Mouse (Mus musculus) limb, embryonic 15.5 days (tissue): ENCODE measurements around the gene Zdhhc1. TPM values are rescaled to one million over a fixed set of nuclear protein-coding genes. Genes with fewer than 3 reads are reported as not detected.

Experiments
- ATAC-seq: fragments of 200-750 bp; cut with Nextera tagmentation; 2 replicates; pipeline ENCODE4 v1.8.0; 2017; ENCODE audit warnings: low read depth, moderate TSS enrichment; ENCODE audit not compliant: insufficient number of reproducible peaks, low FRiP score, low TSS enrichment
- H3K27ac ChIP-seq: fragments of 300-500 bp; sonication (generic); 2 replicates; pipeline ENCODE4 v1.5.1; 2015; ENCODE audit warnings: moderate library complexity, mild to moderate bottlenecking, inconsistent platforms
- H3K27me3 ChIP-seq: fragments of 300-500 bp; sonication (generic); 2 replicates; pipeline ENCODE4 v1.6.1; 2015; ENCODE audit warnings: inconsistent platforms
- H3K36me3 ChIP-seq: fragments of 300-500 bp; sonication (generic); 2 replicates; pipeline ENCODE4 v1.6.1; 2015; ENCODE audit warnings: inconsistent platforms
- H3K4me1 ChIP-seq: fragments of 300-500 bp; sonication (generic); 2 replicates; pipeline ENCODE4 v1.6.1; 2015; ENCODE audit warnings: inconsistent platforms
- H3K4me2 ChIP-seq: fragments of 300-500 bp; sonication (generic); 2 replicates; pipeline ENCODE4 v1.6.1; 2015; ENCODE audit warnings: mild to moderate bottlenecking, inconsistent platforms
- H3K4me3 ChIP-seq: fragments of 300-500 bp; sonication (generic); 2 replicates; pipeline ENCODE4 v1.5.1; 2015; ENCODE audit warnings: mild to moderate bottlenecking, inconsistent platforms
- H3K9ac ChIP-seq: fragments of 300-500 bp; sonication (generic); 2 replicates; pipeline ENCODE4 v1.6.1; 2015; ENCODE audit warnings: inconsistent platforms
- H3K9me3 ChIP-seq: fragments of 300-500 bp; sonication (generic); 2 replicates; pipeline ENCODE4 v1.6.1; 2016; ENCODE audit warnings: inconsistent platforms
- WGBS: fragments of 180-500 bp; shearing (Covaris S2); methylation state at CpG from one replicate; pipeline ENCODE4 v1.1.7; 2015; 5-methylcytosine and 5-hydroxymethylcytosine counted together
- polyA plus RNA-seq: library from polyadenylated mRNA; unstranded; fragments of >200 nt; fragmentation: Nextera tagmentation; extraction: Ambion mirVana; gene quantifications from 2 replicates; pipeline ENCODE4 v1.2.1, GENCODE M21; 2015

The Zdhhc1 gene
- polyA plus RNA-seq, 1 experiment from 2014 or later: 42.2 TPM

DNA sequence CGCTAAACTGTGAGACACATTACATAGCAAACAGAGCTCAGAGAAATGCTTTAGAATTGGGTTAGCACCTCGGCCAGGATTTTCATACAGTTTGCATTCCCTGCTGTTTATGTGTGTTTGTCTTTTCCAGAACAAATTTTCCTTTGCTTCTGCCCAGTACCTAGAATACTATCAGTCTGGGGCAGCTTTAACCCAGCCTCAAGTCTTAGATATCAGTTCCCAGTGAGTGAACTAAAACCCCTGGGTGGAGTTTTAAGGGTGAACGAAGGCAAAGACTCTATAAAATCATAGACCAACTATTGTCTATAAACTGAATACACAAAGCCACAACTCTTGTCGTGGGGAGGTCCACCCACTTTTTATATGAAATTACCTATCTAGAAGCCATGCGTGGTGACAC is 48.1 kb downstream of the Zdhhc1 start:
- Histone ChIP-seq H3K36me3 (no peaks in the 10 kb centered on the region), H3K27ac (no peak overlapping the region), H3K4me3 (no peak overlapping the region), H3K4me1 (no peaks in the 10 kb centered on the region), H3K9me3 (no peaks in the 10 kb centered on the region), H3K27me3 (no peaks in the 10 kb centered on the region), H3K4me2 (no peak overlapping the region), H3K9ac (no peak overlapping the region)
- no peak for ATAC-seq
- WGBS: 81% methylated on average over 5 of the region's 5 CpGs

DNA sequence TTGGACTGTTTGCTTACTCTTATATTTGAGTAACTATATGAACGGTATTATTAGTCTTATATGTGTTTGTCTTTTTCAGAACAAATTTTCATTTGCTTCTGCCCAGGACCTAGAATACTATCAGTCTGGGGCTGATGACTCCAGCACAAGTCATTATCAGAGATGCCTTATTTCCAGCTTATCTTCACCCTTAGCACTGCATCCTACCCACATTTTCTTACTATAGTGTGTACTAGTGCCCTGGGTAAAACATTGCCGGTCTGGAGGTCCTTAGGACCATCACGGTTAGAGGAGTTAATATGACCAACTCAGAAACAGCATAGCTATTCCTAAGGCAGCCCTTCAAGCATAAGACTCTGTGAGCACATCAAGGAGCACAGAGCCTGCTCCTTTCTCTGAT is 48.5 kb downstream of the Zdhhc1 start:
- no peaks in the 10 kb centered on the region for H3K36me3 ChIP-seq
- WGBS: 90% methylated on average over 3 of the region's 3 CpGs
- ATAC-seq: no peak
- no peak overlapping the region for H3K9ac ChIP-seq
- no peak overlapping the region for H3K27ac ChIP-seq
- no peaks in the 10 kb centered on the region for H3K4me1 ChIP-seq
- H3K27me3 ChIP-seq: no peaks in the 10 kb centered on the region
- H3K4me3 ChIP-seq: no peak overlapping the region
- H3K9me3 ChIP-seq: no peaks in the 10 kb centered on the region
- H3K4me2 ChIP-seq: no peak overlapping the region

DNA sequence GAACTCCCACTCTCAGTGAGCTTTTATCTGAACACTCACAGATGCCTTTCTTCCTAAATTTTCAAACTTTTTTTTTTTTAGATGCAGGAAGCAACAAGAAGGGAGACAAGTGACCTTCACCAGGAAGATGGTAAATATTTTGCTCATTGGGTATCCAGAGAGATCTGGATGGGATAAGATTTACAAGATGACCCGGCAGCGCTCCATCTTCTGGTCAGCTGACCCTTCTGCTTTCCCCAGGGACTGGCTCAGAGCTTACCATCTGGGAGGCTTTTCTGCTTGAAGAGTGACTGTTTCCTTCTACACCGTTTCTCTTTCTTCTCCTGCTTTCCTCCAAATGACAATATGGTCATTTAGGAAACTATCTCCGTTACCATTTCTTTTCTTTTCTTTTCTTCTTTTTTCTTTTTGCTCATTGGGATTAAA is 50.6 kb downstream of the Zdhhc1 start:
- Histone ChIP-seq H3K4me2 (no peak overlapping the region), H3K36me3 (no peaks in the 10 kb centered on the region), H3K4me1 (no peaks in the 10 kb centered on the region), H3K4me3 (no peak overlapping the region), H3K9ac (no peak overlapping the region), H3K9me3 (no peaks in the 10 kb centered on the region), H3K27me3 (no peaks in the 10 kb centered on the region), H3K27ac (no peak overlapping the region)
- 27% methylated on average over 4 of the region's 4 CpGs for WGBS
- ATAC-seq: no peak

DNA sequence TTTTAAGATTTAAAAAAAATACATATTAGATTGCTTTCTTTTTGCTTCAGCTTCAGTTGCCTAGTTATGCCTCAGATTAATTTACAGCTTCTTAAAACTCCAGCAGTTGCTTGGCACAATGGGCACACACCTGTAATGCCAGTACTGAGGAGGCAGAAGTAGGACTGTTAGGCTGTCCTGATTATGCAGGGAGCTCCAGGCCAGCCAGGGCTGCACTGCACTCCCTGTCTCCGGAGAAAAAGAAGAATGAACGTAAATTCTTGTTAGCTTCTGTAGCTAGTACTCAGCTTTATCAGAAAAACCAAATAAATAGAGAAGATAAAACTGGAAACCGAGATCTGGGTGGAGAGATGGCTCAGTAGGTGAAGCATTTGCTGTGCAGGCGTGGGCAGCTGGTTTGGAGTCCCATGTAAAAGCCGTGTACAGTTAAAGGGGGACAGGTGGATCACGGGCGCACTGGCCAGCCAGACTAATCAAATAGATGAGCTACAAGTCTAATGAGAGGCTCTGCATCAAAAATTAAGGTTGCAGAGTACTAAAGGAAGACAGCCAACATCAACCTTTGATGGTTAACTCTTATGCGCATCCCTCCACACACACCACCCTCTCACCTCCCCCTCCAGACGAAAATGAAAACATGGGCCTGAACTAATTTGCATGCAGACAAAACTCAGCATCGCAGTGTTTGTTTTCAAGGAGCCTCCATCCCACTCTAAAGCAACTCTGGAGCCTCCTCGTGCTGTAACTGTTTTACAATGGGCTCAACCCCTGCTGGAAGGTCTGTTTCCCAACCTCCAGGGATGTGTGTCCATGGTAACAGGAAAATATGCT is 51.2 kb downstream of the Zdhhc1 start:
- H3K4me2 ChIP-seq: no peak overlapping the region
- H3K27me3 ChIP-seq: no peaks in the 10 kb centered on the region
- H3K9me3 ChIP-seq: no peaks in the 10 kb centered on the region
- H3K36me3 ChIP-seq: no peaks in the 10 kb centered on the region
- no peak overlapping the region for H3K4me3 ChIP-seq
- 38% methylated on average over 11 of the region's 11 CpGs for WGBS
- ATAC-seq: no peak
- H3K4me1 ChIP-seq: no peaks in the 10 kb centered on the region
- H3K9ac ChIP-seq: no peak overlapping the region
- H3K27ac ChIP-seq: no peak overlapping the region

DNA sequence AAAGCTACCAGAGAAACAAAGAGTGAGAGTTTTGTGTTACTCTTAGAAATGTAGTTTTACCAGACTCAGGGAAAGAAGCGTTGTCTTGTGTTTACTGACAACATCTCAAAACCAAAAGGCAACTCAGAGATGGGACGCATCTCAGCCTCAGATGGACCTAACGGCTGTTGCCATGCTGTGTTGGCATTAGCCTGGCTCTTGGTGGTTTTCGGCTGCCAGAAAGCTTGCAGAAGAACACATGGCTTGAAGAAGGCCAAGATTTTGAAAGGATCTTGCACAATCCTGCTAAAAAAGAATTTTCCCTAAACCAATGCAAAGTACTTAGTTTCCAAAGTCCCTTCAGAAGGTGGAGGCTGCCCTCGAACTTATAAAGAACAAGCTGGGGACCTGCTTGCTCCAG is 54.0 kb downstream of the Zdhhc1 start:
- H3K36me3 ChIP-seq: no peaks in the 10 kb centered on the region
- H3K4me3 ChIP-seq: no peak overlapping the region
- no peaks in the 10 kb centered on the region for H3K27me3 ChIP-seq
- H3K27ac ChIP-seq: no peak overlapping the region
- ATAC-seq: no peak
- WGBS: 86% methylated on average over 5 of the region's 5 CpGs
- no peak overlapping the region for H3K4me2 ChIP-seq
- no peaks in the 10 kb centered on the region for H3K9me3 ChIP-seq
- no peak overlapping the region for H3K9ac ChIP-seq
- no peaks in the 10 kb centered on the region for H3K4me1 ChIP-seq

DNA sequence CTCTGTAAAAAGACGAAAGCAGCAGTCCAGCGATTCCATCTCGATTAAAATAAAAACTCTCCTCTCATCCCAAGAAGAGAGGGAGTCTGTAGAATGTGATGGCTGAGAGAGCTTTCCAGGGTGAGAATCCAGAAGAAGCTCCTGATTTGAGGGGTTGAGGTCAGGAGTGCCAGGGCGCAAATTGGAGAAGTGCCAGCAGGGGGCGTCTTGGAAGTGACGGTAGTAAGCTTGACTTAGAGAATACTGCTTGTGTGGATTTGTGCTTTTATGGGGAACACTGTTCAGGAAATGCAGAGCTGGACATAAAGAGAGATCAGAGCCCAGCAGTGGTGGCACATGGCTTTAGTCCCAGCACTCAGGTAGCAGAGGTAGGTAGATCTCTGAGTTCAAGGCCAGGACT is 55.3 kb downstream of the Zdhhc1 start:
- no peak overlapping the region for H3K4me3 ChIP-seq
- no peak overlapping the region for H3K27ac ChIP-seq
- H3K9me3 ChIP-seq: no peaks in the 10 kb centered on the region
- no peaks in the 10 kb centered on the region for H3K27me3 ChIP-seq
- H3K9ac ChIP-seq: no peak overlapping the region
- no peaks in the 10 kb centered on the region for H3K4me1 ChIP-seq
- H3K36me3 ChIP-seq: no peaks in the 10 kb centered on the region
- no peak overlapping the region for H3K4me2 ChIP-seq
- 5% methylated on average over 6 of the region's 6 CpGs for WGBS
- ATAC-seq: no peak

DNA sequence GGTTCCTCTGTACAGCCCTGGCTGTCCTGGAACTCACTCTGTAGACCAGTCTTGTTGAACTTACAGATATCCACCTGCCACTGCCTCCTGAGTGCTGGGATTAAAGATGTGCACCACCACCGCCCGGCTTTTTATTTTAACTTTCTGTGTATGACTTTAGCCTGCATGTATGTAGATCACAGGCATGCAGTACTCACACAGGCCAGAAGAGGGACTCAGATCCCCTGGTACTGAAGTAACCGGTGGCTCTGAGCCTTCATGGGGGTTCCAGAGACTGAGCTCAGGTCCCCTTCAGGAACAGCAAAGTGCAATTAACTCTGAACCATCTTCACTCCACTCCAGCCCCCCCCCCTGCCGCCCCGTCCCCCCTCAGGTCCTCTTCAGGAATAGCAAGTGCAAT is 57.8 kb downstream of the Zdhhc1 start:
- WGBS: 37% methylated on average over 5 of the region's 5 CpGs
- ATAC-seq: no peak

DNA sequence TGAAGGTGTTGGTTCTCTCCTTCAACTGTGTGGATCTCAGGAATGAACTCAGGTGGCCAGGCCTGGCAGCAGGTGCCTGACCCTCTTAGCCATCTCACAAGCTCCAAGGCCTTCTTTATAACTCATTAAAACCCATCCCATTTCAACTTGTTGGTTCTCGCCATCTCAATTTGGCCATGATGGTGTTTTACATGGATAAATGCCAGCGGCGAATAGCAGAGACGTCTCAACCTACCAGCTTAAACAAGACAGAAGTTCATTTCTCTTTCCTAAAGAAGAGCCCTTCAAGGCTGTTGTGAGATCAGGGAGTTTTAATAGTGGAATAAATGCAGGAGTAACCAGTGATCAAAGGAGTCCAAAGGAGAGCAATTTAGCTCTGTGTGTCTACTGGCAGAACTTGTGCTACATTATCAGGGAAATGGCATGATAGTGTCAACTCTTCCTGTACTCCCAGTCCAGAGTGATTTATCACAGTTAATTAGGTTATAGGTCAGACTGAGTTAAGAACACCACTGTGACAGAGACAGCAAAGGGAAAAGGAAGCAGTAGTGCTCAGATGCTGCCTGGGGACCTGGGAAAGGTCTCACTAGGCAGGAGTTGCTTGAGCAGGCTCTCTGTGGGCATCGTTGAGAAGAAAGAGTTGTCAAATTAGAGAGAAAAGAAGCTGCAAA is 59.5 kb downstream of the Zdhhc1 start:
- no peaks in the 10 kb centered on the region for H3K27me3 ChIP-seq
- no peak for ATAC-seq
- no peak overlapping the region for H3K4me2 ChIP-seq
- 80% methylated on average over 5 of the region's 5 CpGs for WGBS
- no peak overlapping the region for H3K27ac ChIP-seq
- H3K36me3 ChIP-seq: no peaks in the 10 kb centered on the region
- H3K9me3 ChIP-seq: no peaks in the 10 kb centered on the region
- 0 out of 2 replicates have a peak, but pooled peaks cover 4% of the 10 kb centered on the region for H3K4me1 ChIP-seq
- H3K9ac ChIP-seq: no peak overlapping the region
- no peak overlapping the region for H3K4me3 ChIP-seq

More for the DNA sequence above, 57.8 kb downstream of the Zdhhc1 start:
- no peak overlapping the region for H3K9ac ChIP-seq
- no peak overlapping the region for H3K27ac ChIP-seq
- H3K4me3 ChIP-seq: no peak overlapping the region
- no peak overlapping the region for H3K4me2 ChIP-seq
- 0 out of 2 replicates have a peak, but pooled peaks cover under 1% of the 10 kb centered on the region for H3K4me1 ChIP-seq
- no peaks in the 10 kb centered on the region for H3K27me3 ChIP-seq
- no peaks in the 10 kb centered on the region for H3K36me3 ChIP-seq
- H3K9me3 ChIP-seq: no peaks in the 10 kb centered on the region

DNA sequence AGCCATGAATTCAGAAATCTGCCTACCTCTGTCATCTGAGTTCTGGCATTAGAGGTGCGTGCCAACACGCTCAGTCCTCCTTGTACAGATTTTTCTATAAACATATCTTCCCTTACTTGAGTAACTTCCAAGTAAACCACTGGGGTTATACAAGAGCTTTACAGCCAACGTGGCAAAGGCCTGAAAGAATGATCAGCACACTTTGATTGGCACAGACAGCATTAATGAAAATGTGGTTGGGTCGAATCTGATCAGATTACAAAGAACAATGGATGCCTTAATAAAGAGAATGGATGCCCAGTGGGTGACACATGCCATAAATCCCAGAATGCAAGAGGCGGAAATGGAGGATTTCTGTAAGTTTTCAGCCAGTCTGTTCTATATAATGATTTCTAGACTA is 60.5 kb downstream of the Zdhhc1 start:
- Histone ChIP-seq H3K27ac (no peak overlapping the region), H3K9ac (no peak overlapping the region), H3K9me3 (no peaks in the 10 kb centered on the region), H3K4me1 (0 out of 2 replicates have a peak, but pooled peaks cover 4% of the 10 kb centered on the region), H3K36me3 (no peaks in the 10 kb centered on the region), H3K27me3 (no peaks in the 10 kb centered on the region), H3K4me3 (no peak overlapping the region), H3K4me2 (no peak overlapping the region)
- 69% methylated on average over 5 of the region's 5 CpGs for WGBS
- no peak for ATAC-seq

DNA sequence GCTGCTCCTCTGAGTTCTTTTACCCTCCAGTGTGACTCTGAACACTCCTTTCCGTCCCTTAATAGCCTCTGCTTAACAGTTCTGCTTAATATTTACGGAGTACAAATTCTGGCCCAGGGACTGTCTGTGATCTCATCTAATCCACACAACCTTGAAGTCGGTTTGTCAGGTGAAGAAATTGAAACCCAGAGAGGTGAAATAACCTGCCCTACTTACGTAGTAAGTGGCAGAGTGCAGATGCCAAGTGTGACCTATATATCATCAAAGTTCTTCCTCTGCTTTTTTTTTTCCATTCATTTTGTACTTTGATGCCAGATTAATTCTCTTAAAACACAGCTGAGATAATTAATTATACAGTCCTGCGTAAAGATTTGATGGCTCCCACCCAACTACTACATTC is 62.6 kb downstream of the Zdhhc1 start:
- ATAC-seq: no peak
- 52% methylated on average over 5 of the region's 5 CpGs for WGBS

DNA sequence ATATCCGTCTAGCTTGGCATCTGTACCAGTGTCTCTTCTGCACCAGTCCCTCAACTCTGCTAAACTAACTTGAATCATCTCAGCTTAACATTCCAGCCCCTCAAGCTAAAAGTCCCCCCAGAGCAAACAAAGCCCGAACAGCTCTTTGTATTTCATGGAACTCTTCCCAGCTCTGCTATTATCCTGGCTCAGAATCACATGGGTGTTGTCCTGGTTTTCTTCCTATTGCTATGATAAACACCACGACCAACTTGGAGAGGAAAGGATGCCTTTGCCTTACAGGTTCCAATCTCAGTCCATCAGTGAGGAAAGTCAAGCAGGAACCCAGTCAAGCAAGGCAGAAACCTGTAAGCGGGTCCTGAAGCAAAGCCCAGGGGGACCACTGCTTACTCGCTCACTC is 63.2 kb downstream of the Zdhhc1 start:
- no peak overlapping the region for H3K27ac ChIP-seq
- H3K4me1 ChIP-seq: 0 out of 2 replicates have a peak, but pooled peaks cover 4% of the 10 kb centered on the region
- no peak for ATAC-seq
- no peaks in the 10 kb centered on the region for H3K9me3 ChIP-seq
- H3K4me3 ChIP-seq: no peak overlapping the region
- WGBS: 50% methylated on average over 5 of the region's 5 CpGs
- H3K27me3 ChIP-seq: no peaks in the 10 kb centered on the region
- H3K36me3 ChIP-seq: no peaks in the 10 kb centered on the region
- H3K9ac ChIP-seq: no peak overlapping the region
- no peak overlapping the region for H3K4me2 ChIP-seq

More for the DNA sequence above, 62.6 kb downstream of the Zdhhc1 start:
- Histone ChIP-seq H3K36me3 (no peaks in the 10 kb centered on the region), H3K4me3 (no peak overlapping the region), H3K9me3 (no peaks in the 10 kb centered on the region), H3K27me3 (no peaks in the 10 kb centered on the region), H3K4me2 (no peak overlapping the region), H3K9ac (no peak overlapping the region), H3K4me1 (0 out of 2 replicates have a peak, but pooled peaks cover 4% of the 10 kb centered on the region), H3K27ac (no peak overlapping the region)

DNA sequence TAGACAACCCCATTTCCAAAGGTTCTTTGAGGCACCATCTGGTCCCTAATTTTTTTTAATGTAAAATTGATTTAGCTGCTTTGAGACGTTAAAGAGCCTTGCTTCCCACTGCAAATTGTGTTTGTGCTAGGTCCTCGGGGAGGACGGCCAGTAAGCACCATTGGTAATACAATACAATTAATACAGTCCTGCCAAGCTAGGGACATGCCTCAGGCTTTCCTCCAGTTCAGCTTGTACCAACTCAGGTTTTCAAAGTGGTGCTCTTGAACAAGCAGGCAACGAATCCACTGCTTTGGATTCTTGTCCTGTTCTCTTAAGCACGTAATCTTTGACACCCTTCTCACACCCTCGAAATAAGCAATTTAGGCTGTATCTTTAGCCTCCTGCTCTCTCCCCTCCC is 63.7 kb downstream of the Zdhhc1 start:
- Histone ChIP-seq H3K4me2 (no peak overlapping the region), H3K4me3 (no peak overlapping the region), H3K27ac (no peak overlapping the region), H3K27me3 (no peaks in the 10 kb centered on the region), H3K36me3 (no peaks in the 10 kb centered on the region), H3K4me1 (0 out of 2 replicates have a peak, but pooled peaks cover 4% of the 10 kb centered on the region), H3K9ac (no peak overlapping the region), H3K9me3 (no peaks in the 10 kb centered on the region)
- ATAC-seq: no peak
- 54% methylated on average over 6 of the region's 6 CpGs for WGBS
